Mouse (Mus musculus) bone marrow, adult 2 months (tissue): Measurements from ENCODE around the gene Snrk. TPM values are rescaled to one million over a fixed set of nuclear protein-coding genes. Genes with fewer than 3 reads are reported as not detected.

Experiments used
- H3K27ac ChIP-seq: fragments of 200-500 bp; 2 replicates; pipeline ENCODE4 v1.5.1; 2012; ENCODE audit warnings: low read depth, mild to moderate bottlenecking, control low read depth, inconsistent platforms, low read length; ENCODE audit not compliant: control insufficient read depth, poor library complexity, insufficient read depth
- H3K4me1 ChIP-seq: fragments of 200-500 bp; 2 replicates; pipeline ENCODE4 v1.6.1; 2011; ENCODE audit warnings: low read length; ENCODE audit not compliant: control insufficient read depth, insufficient read depth
- H3K4me3 ChIP-seq: fragments of 200-500 bp; replicated peaks from 2 replicates; pipeline ENCODE3; 2011; ENCODE audit warnings: mild to moderate bottlenecking, low read depth, low read length, control low read depth; ENCODE audit not compliant: control insufficient read depth
- CTCF ChIP-seq: fragments of 200-500 bp; IDR thresholded peaks from 2 replicates; pipeline ENCODE4 v1.5.1; 2011; ENCODE audit warnings: low read length, control low read depth; ENCODE audit not compliant: control insufficient read depth, insufficient read depth
- POLR2A ChIP-seq: fragments of 200-500 bp; IDR thresholded peaks from 2 replicates; pipeline ENCODE4 v1.6.1; 2011; ENCODE audit warnings: low read depth, mild to moderate bottlenecking, control low read depth, low read length, borderline replicate concordance; ENCODE audit not compliant: control insufficient read depth
- WGBS: fragments of 180-500 bp; shearing (Covaris S2); methylation state at CpG from one replicate; pipeline ENCODE4 v1.1.7; 2018; 5-methylcytosine and 5-hydroxymethylcytosine counted together
- polyA plus RNA-seq: library from polyadenylated mRNA; stranded (reverse); fragments of >200 nt; gene quantifications from 2 replicates; pipeline ENCODE4 v1.2.4, GENCODE M21; 2011; ENCODE audit warnings: low replicate concordance; ENCODE audit not compliant: missing spikeins, insufficient read depth, insufficient read length

Gene Snrk
- polyA plus RNA-seq, 1 experiment: 36.8 TPM

GRCm38 (mm10) chr9:122101196-122101595 is 15.9 kb upstream of the Snrk start:
- Histone ChIP-seq H3K4me3 (no peak overlapping the region), H3K4me1 (peaks cover 1% of the 10 kb centered on the region), H3K27ac (no peak overlapping the region)
- no peak for TF ChIP-seq CTCF
- TF ChIP-seq POLR2A: no peak
- WGBS: 75% methylated on average over 4 of the region's 4 CpGs

GRCm38 (mm10) chr9:122103550-122104284 is 13.3 kb upstream of the Snrk start:
- Histone ChIP-seq H3K4me1 (peaks cover 1% of the 10 kb centered on the region), H3K4me3 (no peak overlapping the region), H3K27ac (no peak overlapping the region)
- TF ChIP-seq POLR2A (no peak), CTCF (no peak)
- WGBS: 64% methylated on average over 9 of the region's 9 CpGs

GRCm38 (mm10) chr9:122104285-122104829 is 12.7 kb upstream of the Snrk start:
- Histone ChIP-seq H3K27ac (no peak overlapping the region), H3K4me1 (peaks cover 1% of the 10 kb centered on the region), H3K4me3 (no peak overlapping the region)
- 70% methylated on average over 7 of the region's 7 CpGs for WGBS
- TF ChIP-seq POLR2A (no peak), CTCF (no peak)

- 66% methylated on average over 7 of the region's 7 CpGs for WGBS
- H3K4me3 ChIP-seq: no peak overlapping the region
- TF ChIP-seq CTCF (no peak), POLR2A (no peak)
- no peaks in the 10 kb centered on the region; the same call in 1 of the 2 replicates for H3K4me1 ChIP-seq
- no peak overlapping the region for H3K27ac ChIP-seq
Measured at GRCm38 (mm10) chr9:122107701-122108375, 9.2 kb upstream of the Snrk start.

- Histone ChIP-seq H3K4me1 (no peaks in the 10 kb centered on the region; the same call in 1 of the 2 replicates), H3K4me3 (no peak overlapping the region), H3K27ac (no peak overlapping the region)
- 50% methylated on average over 8 of the region's 8 CpGs for whole genome bisulfite sequencing
- TF ChIP-seq POLR2A (no peak), CTCF (no peak)
Measured at GRCm38 (mm10) chr9:122109553-122110225, 7.4 kb upstream of the Snrk start.

- no peak overlapping the region for H3K4me3 ChIP-seq
- no peak overlapping the region for H3K27ac ChIP-seq
- 76% methylated on average over 6 of the region's 6 CpGs for WGBS
- TF ChIP-seq CTCF (no peak), POLR2A (no peak)
- H3K4me1 ChIP-seq: no peaks in the 10 kb centered on the region; the same call in 1 of the 2 replicates
Measured at GRCm38 (mm10) chr9:122110508-122110907, 6.6 kb upstream of the Snrk start.

GRCm38 (mm10) chr9:122110921-122111320 is 6.1 kb upstream of the Snrk start:
- Histone ChIP-seq H3K4me3 (no peak overlapping the region), H3K4me1 (no peaks in the 10 kb centered on the region; the same call in 1 of the 2 replicates), H3K27ac (no peak overlapping the region)
- WGBS: 80% methylated on average over 5 of the region's 5 CpGs
- TF ChIP-seq POLR2A (no peak), CTCF (no peak)

- TF ChIP-seq POLR2A (no peak), CTCF (no peak)
- H3K4me1 ChIP-seq: peaks cover 1% of the 10 kb centered on the region; the same call in 1 of the 2 replicates
- no peak overlapping the region for H3K27ac ChIP-seq
- 31% methylated on average over 4 of the region's 4 CpGs for WGBS
- no peak overlapping the region for H3K4me3 ChIP-seq
Measured at GRCm38 (mm10) chr9:122115552-122115951, 1.5 kb upstream of the Snrk start.
